Mouse (Mus musculus) bone marrow, adult 2 months (tissue): ENCODE measurements around the gene Armc2.

Experiments used
- CTCF ChIP-seq: fragments of 200-500 bp; IDR thresholded peaks from 2 replicates; pipeline ENCODE4 v1.5.1; 2011; ENCODE audit warnings: low read length, control low read depth; ENCODE audit not compliant: control insufficient read depth, insufficient read depth
- POLR2A ChIP-seq: fragments of 200-500 bp; IDR thresholded peaks from 2 replicates; pipeline ENCODE4 v1.6.1; 2011; ENCODE audit warnings: low read depth, mild to moderate bottlenecking, control low read depth, low read length, borderline replicate concordance; ENCODE audit not compliant: control insufficient read depth

GRCm38 (mm10) chr10:42057746-42058145, 39.5 kb upstream of the Armc2 start:
- TF ChIP-seq CTCF (no peak), POLR2A (no peak)
